21 mouse cellular contexts compared by ENCODE assay signal in genomic region chr3:152558106-152558505, GRCm38 (mm10).
DNase-seq lines count a peak whose midpoint lies in the region; ATAC-seq and TF ChIP-seq lines count a peak whose summit lies in the region.
"Had no signal": no experiment of that assay in that cellular context is flagged by ENCODE, and none has a peak within 500 bp of the region (broad histone marks: within the 10 kb centered on the region; RNA-seq: fewer than 3 reads in every experiment).

No protein-coding gene starts in this region.

- no peaks in the 10 kb centered on the region for H3K36me3 ChIP-seq in erythroblast, embryonic 14.5 days (ENCODE audit: control insufficient read depth)
- no peaks in the 10 kb centered on the region for H3K36me3 ChIP-seq in lung, postnatal 0 days (ENCODE audit: insufficient read depth, low read length)
- H3K36me3 ChIP-seq in liver, embryonic 15.5 days (replicated peaks), result no peaks in the 10 kb centered on the region
- H3K36me3 ChIP-seq in stomach, postnatal 0 days (ENCODE audit: control insufficient read depth, insufficient read depth, low read length), result no peaks in the 10 kb centered on the region
- H3K36me3 ChIP-seq: forebrain, embryonic 12.5 days; heart, embryonic 10.5 days; limb, embryonic 13.5 days had no signal

- no peak for DNase-seq in lung, postnatal 0 days (ENCODE audit: low spot score)
- no peak for DNase-seq in lung, postnatal 14 days
- DNase-seq in stomach, postnatal 0 days (ENCODE audit: low spot score), result no peak
- no peak for DNase-seq in spleen, adult 18-20 months
- no peak for DNase-seq in thymus, postnatal 36 days
- DNase-seq: cerebellum, adult 11-12 months; gastrocnemius, postnatal 36 days; kidney, adult 2 months; kidney, postnatal 14 days; right cerebral cortex, adult 18-20 months; thymus, postnatal 14 days had no signal

- H3K9me3 ChIP-seq in erythroblast, embryonic 14.5 days (ENCODE audit: control insufficient read depth, low read length), result peaks cover 4% of the 10 kb centered on the region
- no peaks in the 10 kb centered on the region for H3K9me3 ChIP-seq in lung, postnatal 0 days (ENCODE audit: low read length)
- H3K9me3 ChIP-seq in liver, embryonic 15.5 days (replicated peaks), result no peaks in the 10 kb centered on the region
- no peaks in the 10 kb centered on the region for H3K9me3 ChIP-seq in stomach, postnatal 0 days (ENCODE audit: control insufficient read depth, low read length)
- H3K9me3 ChIP-seq: forebrain, embryonic 12.5 days; heart, embryonic 10.5 days; limb, embryonic 13.5 days had no signal

- H3K27ac ChIP-seq in lung, postnatal 0 days (ENCODE audit: low read length), result no peak overlapping the region
- H3K27ac ChIP-seq in liver, embryonic 15.5 days (replicated peaks), result peak overlapping the region; percentile 53
- no peak overlapping the region for H3K27ac ChIP-seq in stomach, postnatal 0 days (replicated peaks)
- H3K27ac ChIP-seq: forebrain, embryonic 12.5 days; heart, embryonic 10.5 days; limb, embryonic 13.5 days had no signal

- 62% methylated on average over 10 of the region's 10 CpGs for WGBS in lung, postnatal 0 days
- WGBS in liver, embryonic 15.5 days (ENCODE audit: insufficient replicate concordance), result 43% methylated on average over 10 of the region's 10 CpGs
- WGBS in stomach, postnatal 0 days, result 59% methylated on average over 10 of the region's 10 CpGs

- no peak for TF ChIP-seq CTCF in lung, postnatal 0 days (IDR thresholded peaks at IDR 0.05)
- no peak for TF ChIP-seq CTCF in stomach, postnatal 0 days (IDR thresholded peaks at IDR 0.05; ENCODE audit: low read depth)

- H3K9ac ChIP-seq in lung, postnatal 0 days (replicated peaks; ENCODE audit: low read depth), result no peak overlapping the region
- H3K9ac ChIP-seq in liver, embryonic 15.5 days, result no peak overlapping the region
- H3K9ac ChIP-seq in stomach, postnatal 0 days (ENCODE audit: low read length), result no peak overlapping the region
- H3K9ac ChIP-seq: forebrain, embryonic 12.5 days; limb, embryonic 13.5 days; lung, embryonic 14.5 days had no signal

- peak overlapping the region; percentile 30 for H3K4me3 ChIP-seq in erythroblast, embryonic 14.5 days (replicated peaks)
- no peak overlapping the region for H3K4me3 ChIP-seq in lung, postnatal 0 days (ENCODE audit: low read depth, low read length)
- H3K4me3 ChIP-seq in liver, embryonic 15.5 days (replicated peaks), result no peak overlapping the region
- H3K4me3 ChIP-seq in stomach, postnatal 0 days (ENCODE audit: low read depth, low read length), result no peak overlapping the region
- H3K4me3 ChIP-seq: forebrain, embryonic 12.5 days; heart, embryonic 10.5 days; limb, embryonic 13.5 days; myocyte had no signal

- no peaks in the 10 kb centered on the region for H3K27me3 ChIP-seq in erythroblast, embryonic 14.5 days (ENCODE audit: control insufficient read depth)
- no peaks in the 10 kb centered on the region for H3K27me3 ChIP-seq in lung, postnatal 0 days (replicated peaks; ENCODE audit: insufficient read depth, low read length)
- no peaks in the 10 kb centered on the region for H3K27me3 ChIP-seq in liver, embryonic 15.5 days
- no peaks in the 10 kb centered on the region for H3K27me3 ChIP-seq in stomach, postnatal 0 days (ENCODE audit: control insufficient read depth, insufficient read depth, low read length)
- H3K27me3 ChIP-seq: forebrain, embryonic 12.5 days; limb, embryonic 13.5 days had no signal

- no peak for ATAC-seq in erythroblast, adult 5-6 weeks (replicated peaks; ENCODE audit: low FRiP score, poor library complexity, severe bottlenecking)
- peak; percentile 2; the same call in 1 of the 2 replicates for ATAC-seq in lung, postnatal 0 days
- ATAC-seq in liver, embryonic 15.5 days (ENCODE audit: insufficient read depth), result peak; percentile 35
- peak; percentile 30 for ATAC-seq in stomach, postnatal 0 days (ENCODE audit: low FRiP score, low TSS enrichment)
- ATAC-seq: hindbrain, embryonic 16.5 days; midbrain, embryonic 16.5 days had no signal

- no peak overlapping the region for H3K4me2 ChIP-seq in lung, postnatal 0 days (replicated peaks; ENCODE audit: low read depth, low read length)
- H3K4me2 ChIP-seq in liver, embryonic 15.5 days, result peak overlapping the region; percentile 42
- H3K4me2 ChIP-seq in stomach, postnatal 0 days (replicated peaks; ENCODE audit: low read depth), result no peak overlapping the region
- H3K4me2 ChIP-seq: forebrain, embryonic 12.5 days; limb, embryonic 13.5 days; lung, embryonic 14.5 days had no signal

- no peak for TF ChIP-seq EP300 in lung, postnatal 0 days (IDR thresholded peaks at IDR 0.05)
- no peak for TF ChIP-seq EP300 in stomach, postnatal 0 days (optimal IDR thresholded peaks at IDR 0.05)

- H3K4me1 ChIP-seq in erythroblast, embryonic 14.5 days (ENCODE audit: control insufficient read depth), result peaks cover 35% of the 10 kb centered on the region
- no peaks in the 10 kb centered on the region for H3K4me1 ChIP-seq in lung, postnatal 0 days (ENCODE audit: insufficient read depth, low read depth, low read length)
- peaks cover 28% of the 10 kb centered on the region for H3K4me1 ChIP-seq in liver, embryonic 15.5 days (replicated peaks)
- no peaks in the 10 kb centered on the region for H3K4me1 ChIP-seq in stomach, postnatal 0 days (replicated peaks; ENCODE audit: control insufficient read depth, insufficient read depth)
- H3K4me1 ChIP-seq: forebrain, embryonic 12.5 days; limb, embryonic 13.5 days had no signal
